Mouse (Mus musculus) kidney, adult 2 months (tissue): Measurements from ENCODE around the gene Ksr2. TPM values are rescaled to one million over a fixed set of nuclear protein-coding genes. Genes with fewer than 3 reads are reported as not detected.
"Not testable (repeated sequence)": the region's sequence is repeated elsewhere in the genome, so short reads cannot be mapped to it uniquely, and the experiment has no call there.

Source experiments
- DNase-seq: peaks from one replicate; pipeline ENCODE4 v3.0.0; 2021
- H3K27ac ChIP-seq: fragments of 200-500 bp; 2 replicates; pipeline ENCODE4 v1.5.1; 2012; ENCODE audit warnings: low read depth, low read length, control low read depth, inconsistent platforms; ENCODE audit not compliant: insufficient read depth
- H3K27me3 ChIP-seq: fragments of 200-500 bp; replicated peaks from 2 replicates; pipeline ENCODE4 v1.6.1; 2012; ENCODE audit warnings: mild to moderate bottlenecking, moderate library complexity, low read length, inconsistent platforms; ENCODE audit not compliant: control insufficient read depth, insufficient read depth
- H3K36me3 ChIP-seq: fragments of 200-500 bp; 2 replicates; pipeline ENCODE4 v1.6.1; 2012; ENCODE audit warnings: mild to moderate bottlenecking, moderate library complexity, low read length, inconsistent platforms; ENCODE audit not compliant: control insufficient read depth, insufficient read depth
- H3K4me1 ChIP-seq: fragments of 200-500 bp; 2 replicates; pipeline ENCODE4 v1.6.1; 2011; ENCODE audit warnings: low read length; ENCODE audit not compliant: control insufficient read depth, insufficient read depth
- H3K4me3 ChIP-seq: fragments of 200-500 bp; 2 replicates; pipeline ENCODE4 v1.5.1; 2011; ENCODE audit warnings: mild to moderate bottlenecking, low read depth, low read length, control low read depth; ENCODE audit not compliant: insufficient read depth
- CTCF ChIP-seq: fragments of 200-500 bp; conservative IDR thresholded peaks from 2 replicates; pipeline ENCODE4 v1.5.1; 2011; ENCODE audit warnings: low read depth, mild to moderate bottlenecking, control low read depth, low read length, moderate library complexity, mixed read lengths; ENCODE audit not compliant: insufficient read depth, insufficient read length
- POLR2A ChIP-seq: fragments of 200-500 bp; IDR thresholded peaks from one replicate; pipeline ENCODE4 v1.6.1; 2011; ENCODE audit warnings: low read depth, low read length, control low read depth
- WGBS: fragments of 180-500 bp; shearing (Covaris S2); methylation state at CpG from one replicate; pipeline ENCODE4 v1.1.7; 2018; 5-methylcytosine and 5-hydroxymethylcytosine counted together
- polyA plus RNA-seq: library from polyadenylated mRNA; depleted of rRNA; stranded (reverse); fragments of >200 nt; gene quantifications from 2 replicates; pipeline ENCODE4 v1.2.3, GENCODE M21; 2012

The Ksr2 gene
- polyA plus RNA-seq, 1 experiment, result 1.9 TPM

- Histone ChIP-seq H3K27me3 (no peaks in the 10 kb centered on the region), H3K36me3 (no peaks in the 10 kb centered on the region), H3K4me3 (no peak overlapping the region), H3K27ac (no peak overlapping the region), H3K4me1 (no peaks in the 10 kb centered on the region)
- DNase-seq, result peak; percentile 80
- TF ChIP-seq CTCF (peak; percentile 79), POLR2A (no peak)
- WGBS, result 33% methylated on average over 4 of the region's 4 CpGs
Observed at GRCm38 (mm10) chr5:117408216-117408615, 5.6 kb upstream of the Ksr2 start.

- Histone ChIP-seq H3K36me3 (no peaks in the 10 kb centered on the region), H3K27ac (no peak overlapping the region), H3K4me3 (no peak overlapping the region), H3K27me3 (no peaks in the 10 kb centered on the region), H3K4me1 (no peaks in the 10 kb centered on the region)
- 56% methylated on average over 6 of the region's 6 CpGs for whole genome bisulfite sequencing
- DNase-seq, result no peak
- no peak for TF ChIP-seq POLR2A
- no peak for TF ChIP-seq CTCF
Observed at GRCm38 (mm10) chr5:117409369-117409768, 4.4 kb upstream of the Ksr2 start.

GRCm38 (mm10) chr5:117414611-117415010, 811 bp downstream of the Ksr2 start:
- H3K4me1 ChIP-seq, result no peaks in the 10 kb centered on the region
- H3K27ac ChIP-seq, result no peak overlapping the region
- no peaks in the 10 kb centered on the region for H3K36me3 ChIP-seq
- WGBS, result 5% methylated on average over 10 of the region's 10 CpGs
- H3K4me3 ChIP-seq, result no peak overlapping the region
- H3K27me3 ChIP-seq, result no peaks in the 10 kb centered on the region
- DNase-seq, result no peak
- no peak for TF ChIP-seq POLR2A
- TF ChIP-seq CTCF, result no peak

GRCm38 (mm10) chr5:117415011-117415912, 1.5 kb downstream of the Ksr2 start:
- Histone ChIP-seq H3K27me3 (no peaks in the 10 kb centered on the region), H3K4me3 (no peak overlapping the region)

GRCm38 (mm10) chr5:117417442-117417841, 3.6 kb downstream of the Ksr2 start:
- H3K36me3 ChIP-seq, result no peaks in the 10 kb centered on the region
- no peak overlapping the region for H3K4me3 ChIP-seq
- H3K4me1 ChIP-seq, result no peaks in the 10 kb centered on the region
- no peaks in the 10 kb centered on the region for H3K27me3 ChIP-seq
- DNase-seq, result no peak
- H3K27ac ChIP-seq, result no peak overlapping the region
- 77% methylated on average over 2 of the region's 2 CpGs for WGBS
- TF ChIP-seq CTCF (no peak), POLR2A (no peak)

More at GRCm38 (mm10) chr5:117415011-117415912, 1.5 kb downstream of the Ksr2 start:
- no peak for TF ChIP-seq POLR2A
- no peak for TF ChIP-seq CTCF
- no peak for DNase-seq
- 38% methylated on average over 19 of the region's 19 CpGs for WGBS
- no peaks in the 10 kb centered on the region for H3K36me3 ChIP-seq
- H3K4me1 ChIP-seq, result no peaks in the 10 kb centered on the region
- no peak overlapping the region for H3K27ac ChIP-seq

GRCm38 (mm10) chr5:117433501-117433900, 19.7 kb downstream of the Ksr2 start:
- H3K4me1 ChIP-seq, DNase-seq, H3K27ac ChIP-seq, H3K36me3 ChIP-seq, H3K4me3 ChIP-seq, H3K27me3 ChIP-seq: not testable (repeated sequence)
- 93% methylated on average over 7 of the region's 7 CpGs for WGBS

GRCm38 (mm10) chr5:117440261-117440660, 26.5 kb downstream of the Ksr2 start:
- no peak overlapping the region for H3K27ac ChIP-seq
- no peaks in the 10 kb centered on the region for H3K36me3 ChIP-seq
- H3K27me3 ChIP-seq, result no peaks in the 10 kb centered on the region
- peaks cover 10% of the 10 kb centered on the region for H3K4me1 ChIP-seq
- TF ChIP-seq CTCF (no peak), POLR2A (no peak)
- no peak overlapping the region for H3K4me3 ChIP-seq
- WGBS, result 58% methylated on average over 11 of the region's 11 CpGs
- peak; percentile 81 for DNase-seq
